Mouse (Mus musculus): ENCODE results near the gene Serpinb1a. TPM values are rescaled to one million over a fixed set of nuclear protein-coding genes. Genes with fewer than 3 reads are reported as not detected.

The Serpinb1a gene
- total RNA-seq, 2 experiments from 2014 or later = 3.2 to 5.3 TPM

GRCm38 (mm10) chr13:32799131-32799530 lies 51.9 kb downstream of the Serpinb1a start:
- no peak for DNase-seq (ENCODE audit: low spot score)

DNA sequence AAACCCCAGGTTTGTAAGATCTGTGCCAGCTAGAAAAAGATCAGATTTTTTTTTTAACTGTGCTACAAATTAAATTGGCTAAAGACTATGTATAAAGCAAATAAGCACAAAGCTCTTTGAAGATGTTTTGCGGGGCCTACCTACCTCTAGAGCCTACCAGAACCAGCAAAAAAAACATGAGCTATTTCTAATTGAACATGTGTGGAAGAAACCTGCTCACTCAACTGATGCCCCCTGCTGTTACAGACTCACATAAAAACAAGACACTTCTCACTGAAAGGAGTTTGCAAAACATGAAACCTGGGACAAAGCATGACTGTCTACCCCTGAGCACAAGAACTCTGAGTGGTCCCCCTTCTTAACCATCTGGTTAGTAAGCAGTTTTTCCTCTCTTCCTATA lies 53.9 kb downstream of the Serpinb1a start:
- no peak for DNase-seq (ENCODE audit: low spot score)

DNA sequence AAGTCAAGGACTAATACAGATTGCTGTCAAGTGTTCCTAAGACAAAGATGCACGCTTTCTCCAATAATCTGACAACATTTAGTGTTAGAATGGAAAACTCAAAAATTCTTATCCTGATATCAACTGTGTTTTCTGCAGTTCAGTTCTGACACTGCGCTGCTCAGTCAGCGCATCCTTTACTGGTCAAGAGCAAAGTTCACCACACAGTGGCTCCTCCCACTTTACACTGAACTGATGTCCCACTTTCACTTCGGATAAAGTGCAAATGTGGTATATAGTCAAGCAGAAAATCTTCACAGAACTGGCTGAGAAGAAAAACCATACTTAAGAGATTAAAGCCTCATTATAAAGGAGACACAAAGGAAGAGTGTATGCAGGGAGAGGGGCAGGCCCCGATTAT lies 55.8 kb downstream of the Serpinb1a start:
- no peak for DNase-seq (ENCODE audit: low spot score)

DNA sequence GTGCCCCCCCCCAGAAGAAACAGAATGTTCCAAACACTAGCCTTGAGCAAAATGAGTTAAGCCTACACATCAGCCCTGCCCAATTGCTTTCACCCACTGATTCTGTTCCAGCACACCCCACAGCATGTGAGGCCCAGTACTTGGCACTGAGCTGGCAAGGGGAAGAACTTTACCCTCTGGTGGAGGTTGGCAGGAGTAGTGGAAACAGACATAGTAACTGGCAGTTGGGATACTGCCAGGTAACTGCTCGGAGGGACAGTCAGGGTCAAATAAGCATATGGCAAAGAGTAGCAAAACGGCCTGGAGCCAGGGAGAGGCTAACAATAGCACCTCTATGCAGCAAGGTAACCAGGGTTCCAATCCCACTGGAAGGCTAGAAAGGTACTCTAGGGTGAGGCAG lies 56.4 kb downstream of the Serpinb1a start:
- peak; percentile 91 for DNase-seq (ENCODE audit: low spot score)

Other genes with a start within 250 kb of the Serpinb1a start
- gene Mylk4, start 67.2 kb downstream of the Serpinb1a start, total RNA-seq (2021) = 1,000 to 10,000 TPM; 1,080 to 1,440 TPM
- 1 to 10 TPM; 5.9 to 6.1 TPM for gene Wrnip1, start 49.1 kb downstream of the Serpinb1a start, total RNA-seq (2021)
- not detected for gene D930007J09Rik, start 48.3 kb downstream of the Serpinb1a start, total RNA-seq (2021)
- 1 to 10 TPM; 1.7 to 1.9 TPM for gene Serpinb1c, start 47.0 kb upstream of the Serpinb1a start, total RNA-seq (2021)
- 1 to 10 TPM; 2.2 to 2.9 TPM for gene Serpinb6b, start 114.0 kb upstream of the Serpinb1a start, total RNA-seq (2021)
- 1 to 10 TPM; 1.8 to 2.8 TPM for gene Serpinb9, start 152.1 kb upstream of the Serpinb1a start, total RNA-seq (2021)
- not detected for gene Serpinb9b, start 176.2 kb upstream of the Serpinb1a start, total RNA-seq (2021)
- not detected for gene Serpinb1b, start 227.4 kb upstream of the Serpinb1a start, total RNA-seq (2021)

Measured in gastrocnemius, adult 18-20 months (tissue).